Mouse (Mus musculus) hindbrain, embryonic 15.5 days (tissue): ENCODE measurements around the gene Clec16a. TPM values are rescaled to one million over a fixed set of nuclear protein-coding genes. Genes with fewer than 3 reads are reported as not detected.

Experiments
- ATAC-seq: fragments of 200-750 bp; cut with Nextera tagmentation; 2 replicates; pipeline ENCODE4 v1.8.0; 2017; ENCODE audit warnings: low read depth, moderate number of reproducible peaks, moderate TSS enrichment; ENCODE audit not compliant: low FRiP score
- H3K27ac ChIP-seq: fragments of 300-500 bp; sonication (generic); replicated peaks from 2 replicates; pipeline ENCODE4 v1.5.1; 2015; ENCODE audit warnings: mild to moderate bottlenecking, inconsistent platforms
- H3K27me3 ChIP-seq: fragments of 300-500 bp; sonication (generic); 2 replicates; pipeline ENCODE4 v1.6.1; 2015; ENCODE audit warnings: control low read depth, inconsistent platforms
- H3K36me3 ChIP-seq: fragments of 300-500 bp; sonication (generic); 2 replicates; pipeline ENCODE4 v1.6.1; 2015; ENCODE audit warnings: control low read depth, inconsistent platforms
- H3K4me1 ChIP-seq: fragments of 300-500 bp; sonication (generic); replicated peaks from 2 replicates; pipeline ENCODE4 v1.6.1; 2015; ENCODE audit warnings: control low read depth, inconsistent platforms
- H3K4me2 ChIP-seq: fragments of 300-500 bp; sonication (generic); 2 replicates; pipeline ENCODE4 v1.6.1; 2015; ENCODE audit warnings: moderate library complexity, mild to moderate bottlenecking, inconsistent platforms
- H3K4me3 ChIP-seq: fragments of 300-500 bp; sonication (generic); 2 replicates; pipeline ENCODE4 v1.5.1; 2015; ENCODE audit warnings: mild to moderate bottlenecking, inconsistent platforms
- H3K9ac ChIP-seq: fragments of 300-500 bp; sonication (generic); 2 replicates; pipeline ENCODE4 v1.6.1; 2015; ENCODE audit warnings: inconsistent platforms
- H3K9me3 ChIP-seq: fragments of 300-500 bp; sonication (generic); 2 replicates; pipeline ENCODE4 v1.6.1; 2016; ENCODE audit warnings: control low read depth, inconsistent platforms
- WGBS: fragments of 180-500 bp; shearing (Covaris S2); methylation state at CpG from one replicate; pipeline ENCODE4 v1.1.7; 2015; 5-methylcytosine and 5-hydroxymethylcytosine counted together
- polyA plus RNA-seq: library from polyadenylated mRNA; unstranded; fragments of >200 nt; fragmentation: Nextera tagmentation; extraction: Ambion mirVana; gene quantifications from 2 replicates; pipeline ENCODE4 v1.2.1, GENCODE M21; 2015

Gene Clec16a
- polyA plus RNA-seq, 1 experiment from 2014 or later: 70.2 TPM

DNA sequence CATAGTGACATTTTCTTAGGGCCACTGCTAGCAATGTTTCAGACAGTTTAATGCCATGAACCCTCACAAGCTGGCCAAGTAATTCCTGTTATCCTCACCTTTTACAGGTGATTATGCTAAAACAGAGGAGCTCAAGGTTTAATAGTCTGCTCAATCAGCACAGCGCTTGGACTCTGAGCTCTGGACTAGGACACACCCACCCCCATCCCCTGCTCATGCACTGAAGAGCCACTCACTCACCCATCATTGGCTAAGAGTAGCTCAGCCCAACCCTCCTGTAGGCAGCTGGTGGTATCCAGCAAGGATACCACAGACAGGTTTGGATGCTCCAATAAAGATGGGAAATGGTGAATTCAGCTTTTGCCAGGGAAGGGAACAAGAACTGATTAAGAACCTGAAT, 111.8 kb downstream of the Clec16a start:
- Histone ChIP-seq H3K4me2 (no peak overlapping the region), H3K4me3 (no peak overlapping the region), H3K9me3 (no peaks in the 10 kb centered on the region), H3K4me1 (peaks cover 18% of the 10 kb centered on the region), H3K36me3 (no peaks in the 10 kb centered on the region), H3K27me3 (no peaks in the 10 kb centered on the region), H3K27ac (0 out of 2 replicates have a peak overlapping the region, but pooled peaks have one; percentile 45), H3K9ac (no peak overlapping the region)
- 69% methylated on average over 1 of the region's 1 CpGs for WGBS
- no peak for ATAC-seq

DNA sequence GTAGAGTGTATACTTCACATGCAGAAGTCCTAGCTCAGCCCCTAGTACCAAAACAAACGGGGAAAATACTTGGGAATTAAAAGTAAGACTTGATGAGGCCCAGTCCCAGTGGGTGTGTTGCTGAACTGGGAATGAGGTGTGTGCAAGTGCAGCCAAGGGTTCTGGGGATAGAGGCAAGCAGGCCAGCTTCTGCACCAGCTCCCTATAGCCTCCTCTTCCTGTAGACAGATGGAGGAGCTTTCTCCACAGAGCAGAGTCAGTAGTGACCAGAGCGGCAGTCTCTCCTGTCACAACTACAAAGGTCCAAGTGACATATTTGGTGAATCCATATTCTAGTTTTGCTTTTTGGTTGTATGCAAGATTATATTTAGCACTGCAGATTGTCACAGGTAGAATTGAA, 114.1 kb downstream of the Clec16a start:
- H3K36me3 ChIP-seq: no peaks in the 10 kb centered on the region
- no peak for ATAC-seq
- no peaks in the 10 kb centered on the region for H3K9me3 ChIP-seq
- H3K4me2 ChIP-seq: no peak overlapping the region
- H3K27ac ChIP-seq: no peak overlapping the region
- WGBS: 86% methylated on average over 2 of the region's 2 CpGs
- H3K9ac ChIP-seq: no peak overlapping the region
- no peak overlapping the region for H3K4me3 ChIP-seq
- no peaks in the 10 kb centered on the region for H3K27me3 ChIP-seq
- H3K4me1 ChIP-seq: peaks cover 17% of the 10 kb centered on the region; the same call in 1 of the 2 replicates

DNA sequence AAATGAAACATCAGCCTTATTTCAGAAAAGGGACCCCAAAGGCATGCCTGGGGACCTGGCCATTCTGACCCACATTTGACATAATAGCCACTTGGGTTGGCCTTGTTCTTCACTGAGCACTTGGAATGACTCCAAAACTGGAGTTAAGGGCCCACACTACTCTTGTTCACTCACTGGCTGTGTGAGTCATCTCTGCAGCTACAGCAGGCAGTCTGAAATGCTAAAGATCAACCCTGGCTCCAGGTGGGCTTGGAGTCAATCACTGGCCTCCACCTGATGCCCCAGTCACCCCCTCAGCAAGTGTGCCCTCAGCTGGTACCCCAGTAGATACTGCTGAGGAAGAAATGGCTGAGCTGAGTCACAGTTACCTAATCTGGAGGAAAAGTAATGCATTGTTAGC, 115.4 kb downstream of the Clec16a start:
- no peak overlapping the region for H3K9ac ChIP-seq
- H3K27ac ChIP-seq: no peak overlapping the region
- H3K4me1 ChIP-seq: peaks cover 27% of the 10 kb centered on the region
- H3K4me2 ChIP-seq: no peak overlapping the region
- ATAC-seq: no peak
- H3K27me3 ChIP-seq: no peaks in the 10 kb centered on the region
- no peaks in the 10 kb centered on the region for H3K9me3 ChIP-seq
- no peak overlapping the region for H3K4me3 ChIP-seq
- H3K36me3 ChIP-seq: no peaks in the 10 kb centered on the region

DNA sequence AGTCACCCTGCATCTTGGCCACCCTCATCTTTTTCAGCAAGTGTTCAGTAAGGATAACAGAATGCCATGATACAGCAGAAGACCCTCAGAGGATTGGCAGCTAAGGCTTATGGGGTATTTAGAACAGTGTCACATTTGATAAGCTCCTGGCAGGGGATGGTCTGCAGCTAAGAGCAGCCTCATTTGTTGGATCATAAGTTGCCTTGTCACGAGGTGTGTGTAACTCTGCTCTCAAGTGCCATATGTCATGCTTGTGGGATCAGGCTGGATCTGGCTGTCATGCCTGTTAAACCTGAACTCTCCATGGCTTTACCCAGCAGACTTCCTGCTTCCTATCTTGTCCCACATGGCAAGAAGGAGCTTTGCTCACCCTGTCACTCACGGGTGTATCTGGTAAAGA, 116.2 kb downstream of the Clec16a start:
- H3K9me3 ChIP-seq: no peaks in the 10 kb centered on the region
- peaks cover 27% of the 10 kb centered on the region for H3K4me1 ChIP-seq
- no peaks in the 10 kb centered on the region for H3K27me3 ChIP-seq
- 65% methylated on average over 2 of the region's 2 CpGs for WGBS
- H3K4me3 ChIP-seq: no peak overlapping the region
- no peak for ATAC-seq
- H3K4me2 ChIP-seq: no peak overlapping the region
- no peaks in the 10 kb centered on the region for H3K36me3 ChIP-seq
- no peak overlapping the region for H3K27ac ChIP-seq
- no peak overlapping the region for H3K9ac ChIP-seq

DNA sequence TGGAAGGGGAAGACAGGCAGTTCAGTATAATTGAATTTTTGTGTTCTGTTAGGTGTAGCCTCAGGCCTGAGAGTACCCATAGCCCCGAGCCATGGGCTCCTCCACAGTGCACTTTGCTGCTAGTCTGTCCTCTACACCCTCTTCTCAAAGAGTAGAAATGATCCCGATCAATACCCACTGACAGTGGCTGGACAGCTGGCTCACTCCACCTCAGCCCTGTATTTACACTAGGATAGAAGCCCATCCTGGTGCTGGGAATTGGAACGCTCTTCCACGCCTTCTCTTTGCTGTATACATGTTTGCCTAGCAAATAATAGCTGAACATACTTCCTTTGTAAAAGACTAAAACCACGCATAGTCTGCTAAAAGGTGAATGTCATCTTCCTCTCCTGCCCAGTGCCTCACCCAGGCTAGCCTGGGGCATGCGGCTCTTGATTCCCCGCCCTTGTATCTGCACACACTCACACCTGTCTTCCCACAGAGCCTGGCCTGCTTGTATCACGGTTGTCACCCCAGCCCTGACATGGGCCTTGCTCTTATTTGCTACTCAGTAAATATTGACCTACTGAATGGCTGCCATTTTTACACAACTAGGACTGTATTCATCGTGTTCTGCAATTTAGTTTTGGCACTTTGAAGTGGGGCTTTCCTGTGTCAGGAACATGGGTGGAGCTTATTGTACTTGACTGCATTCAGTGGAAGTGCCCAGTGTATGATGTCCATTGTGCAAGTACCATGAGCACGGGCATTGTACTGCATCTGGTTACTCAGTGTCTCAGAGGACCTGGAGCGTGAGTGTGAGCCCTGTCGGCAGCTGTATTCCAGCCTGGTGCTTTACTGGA, 119.0 kb downstream of the Clec16a start:
- Histone ChIP-seq H3K36me3 (no peaks in the 10 kb centered on the region), H3K4me2 (no peak overlapping the region), H3K27ac (no peak overlapping the region), H3K9me3 (no peaks in the 10 kb centered on the region), H3K4me3 (no peak overlapping the region), H3K27me3 (no peaks in the 10 kb centered on the region), H3K9ac (no peak overlapping the region), H3K4me1 (peaks cover 24% of the 10 kb centered on the region)
- 84% methylated on average over 12 of the region's 12 CpGs for WGBS
- ATAC-seq: no peak

DNA sequence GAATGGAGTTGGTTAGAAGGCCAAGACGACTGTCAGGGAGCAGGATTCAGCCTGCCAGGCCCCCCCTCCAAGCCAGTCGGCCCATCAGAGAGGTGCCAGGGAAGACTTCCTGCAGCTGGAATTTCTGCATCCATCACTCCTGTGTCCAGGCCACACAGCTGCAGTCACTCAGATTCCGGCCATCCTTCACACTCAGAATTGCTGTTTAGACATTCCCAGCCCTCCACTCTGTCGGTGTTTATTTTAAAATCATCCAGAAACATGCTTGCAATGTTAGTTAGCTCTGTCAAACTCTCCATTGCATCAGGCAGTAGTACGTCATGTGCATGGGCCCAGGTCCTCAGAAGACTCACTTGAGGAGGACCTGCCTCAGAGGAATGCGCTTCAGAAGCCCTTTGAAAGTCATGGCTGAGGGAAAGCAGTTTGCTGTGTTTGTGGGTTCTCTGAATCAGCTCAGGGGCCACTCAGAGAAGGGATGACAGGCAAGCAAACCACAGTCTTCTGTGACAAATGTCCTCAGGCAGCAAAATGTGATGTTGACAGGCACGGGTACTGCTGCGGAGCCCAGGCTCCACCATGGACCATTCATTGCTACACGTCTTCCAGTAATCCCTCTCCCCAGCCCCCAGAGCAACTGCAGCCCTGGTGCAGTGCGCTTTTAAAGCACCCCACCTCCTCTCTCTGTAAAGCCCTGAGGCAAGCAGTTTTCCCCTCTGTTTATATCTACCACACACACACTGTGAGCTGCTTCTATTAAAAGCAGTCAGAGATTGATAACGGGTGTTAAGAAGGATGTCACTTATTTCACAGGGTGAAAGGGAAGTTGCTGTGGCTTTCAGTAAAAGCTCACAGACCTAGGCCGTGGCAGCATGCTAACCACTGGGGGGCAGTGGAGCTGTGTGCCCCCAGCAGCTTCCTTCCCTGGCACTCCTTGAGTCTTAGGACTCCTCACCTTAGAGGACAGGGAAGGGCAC, 120.1 kb downstream of the Clec16a start:
- Histone ChIP-seq H3K4me2 (no peak overlapping the region), H3K27ac (peak overlapping the region; percentile 56), H3K9me3 (no peaks in the 10 kb centered on the region), H3K36me3 (no peaks in the 10 kb centered on the region), H3K27me3 (no peaks in the 10 kb centered on the region), H3K4me3 (no peak overlapping the region), H3K9ac (no peak overlapping the region), H3K4me1 (peaks cover 20% of the 10 kb centered on the region)
- WGBS: 57% methylated on average over 12 of the region's 12 CpGs
- ATAC-seq: peak; percentile 64

DNA sequence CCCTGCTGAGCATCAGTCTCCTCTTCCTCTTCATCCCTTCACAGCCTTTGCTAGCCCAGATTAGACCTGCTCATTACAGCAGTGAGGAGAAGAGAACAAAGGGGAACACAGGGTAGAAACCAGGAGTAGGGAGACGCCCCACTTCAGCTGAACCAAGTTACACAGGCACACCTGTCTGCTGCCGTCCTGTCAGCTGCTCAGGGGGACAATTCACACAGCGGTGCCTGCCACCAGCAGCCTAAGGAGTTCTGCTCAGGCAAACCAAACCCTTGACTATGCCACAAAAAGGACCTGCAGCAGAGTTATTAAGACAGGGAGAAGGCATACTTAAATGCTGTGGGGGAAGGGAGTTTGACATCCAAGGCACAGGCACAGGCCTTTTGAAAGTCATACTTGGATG, 121.6 kb downstream of the Clec16a start:
- H3K27ac ChIP-seq: no peak overlapping the region
- no peak for ATAC-seq
- H3K4me3 ChIP-seq: no peak overlapping the region
- H3K4me2 ChIP-seq: no peak overlapping the region
- no peaks in the 10 kb centered on the region for H3K9me3 ChIP-seq
- 82% methylated on average over 3 of the region's 3 CpGs for WGBS
- no peaks in the 10 kb centered on the region for H3K27me3 ChIP-seq
- peaks cover 15% of the 10 kb centered on the region for H3K4me1 ChIP-seq
- no peak overlapping the region for H3K9ac ChIP-seq
- no peaks in the 10 kb centered on the region for H3K36me3 ChIP-seq

DNA sequence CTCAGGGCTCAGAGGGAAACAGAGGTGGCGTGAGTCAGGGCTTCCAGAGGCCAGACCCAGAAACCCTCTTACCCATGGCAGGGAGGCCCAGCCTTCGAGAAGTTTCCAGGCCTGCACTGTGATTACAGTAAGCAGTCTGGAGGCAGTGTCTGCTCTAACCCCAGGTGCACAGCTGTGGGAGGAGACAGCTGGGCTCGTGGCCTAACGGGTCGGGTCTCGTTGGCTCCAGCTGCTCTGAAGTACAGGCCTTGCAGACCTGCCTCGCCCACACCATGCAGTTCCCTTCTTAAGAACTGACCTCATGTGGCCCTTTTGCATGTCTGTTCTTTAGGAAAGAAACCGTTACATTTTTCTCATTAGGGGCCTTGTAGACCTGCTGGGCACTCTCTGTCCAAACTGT, 123.3 kb downstream of the Clec16a start:
- no peak for ATAC-seq
- no peaks in the 10 kb centered on the region for H3K27me3 ChIP-seq
- no peaks in the 10 kb centered on the region for H3K9me3 ChIP-seq
- H3K4me3 ChIP-seq: no peak overlapping the region
- no peaks in the 10 kb centered on the region for H3K36me3 ChIP-seq
- WGBS: 66% methylated on average over 8 of the region's 8 CpGs
- no peak overlapping the region for H3K27ac ChIP-seq
- H3K4me2 ChIP-seq: no peak overlapping the region
- no peak overlapping the region for H3K9ac ChIP-seq
- H3K4me1 ChIP-seq: peaks cover 15% of the 10 kb centered on the region

DNA sequence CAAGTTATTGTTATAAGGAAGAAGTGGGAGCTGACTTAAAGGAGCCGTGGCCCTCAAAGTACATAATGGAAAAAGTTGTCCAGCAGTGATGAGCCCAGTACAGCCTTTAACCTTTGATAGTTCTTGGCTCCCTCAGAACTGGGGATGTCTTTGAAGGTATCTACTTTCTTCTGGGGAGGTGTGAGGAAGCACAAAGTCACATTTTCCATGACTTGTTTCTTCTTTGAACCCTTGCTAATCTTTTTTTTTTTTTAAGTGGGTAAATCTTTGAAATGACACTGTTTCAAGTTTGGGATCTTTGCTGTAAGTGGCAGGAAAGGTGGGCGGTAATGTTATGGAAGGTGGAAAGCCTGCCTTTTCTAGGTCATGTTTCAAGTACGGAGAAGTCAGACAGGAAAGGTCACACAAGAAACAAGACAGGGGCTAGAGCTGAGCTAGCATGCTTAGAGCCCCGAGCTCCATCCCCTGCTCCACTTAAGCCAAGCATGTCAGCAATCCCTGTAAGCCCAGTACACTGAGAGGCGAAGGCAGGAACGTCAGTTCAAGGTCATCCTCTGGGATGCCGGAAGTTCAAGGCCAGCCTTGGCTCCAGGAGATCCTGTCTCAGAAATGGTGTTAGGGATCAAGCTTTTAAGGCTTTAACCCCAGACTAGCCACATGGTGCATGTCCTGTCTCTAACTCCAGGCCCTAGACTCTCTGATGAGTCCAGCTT, 124.0 kb downstream of the Clec16a start:
- Histone ChIP-seq H3K9me3 (no peaks in the 10 kb centered on the region), H3K36me3 (no peaks in the 10 kb centered on the region), H3K27ac (no peak overlapping the region), H3K4me3 (no peak overlapping the region), H3K4me2 (no peak overlapping the region), H3K4me1 (peaks cover 15% of the 10 kb centered on the region), H3K27me3 (no peaks in the 10 kb centered on the region), H3K9ac (no peak overlapping the region)
- 90% methylated on average over 7 of the region's 7 CpGs for WGBS
- ATAC-seq: no peak

DNA sequence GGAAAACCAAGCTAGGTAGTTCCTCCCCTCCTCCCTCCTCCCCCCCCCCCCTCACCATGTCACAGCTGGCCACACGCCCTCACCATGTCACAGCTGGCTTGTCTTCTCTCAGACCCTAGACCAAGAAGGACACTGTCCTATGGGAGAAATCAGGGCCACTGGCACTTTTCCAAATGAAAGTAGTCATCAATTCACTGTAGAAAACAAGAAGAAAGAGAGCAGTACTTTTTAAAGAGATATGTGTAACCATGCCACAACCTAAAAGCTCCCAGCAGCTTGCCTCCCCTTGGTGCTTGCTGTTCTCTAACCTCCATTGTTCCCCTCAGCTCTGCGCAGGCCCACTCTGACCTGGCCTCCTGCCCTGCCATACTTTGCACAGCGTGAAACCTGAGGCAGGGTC, 124.8 kb downstream of the Clec16a start:
- H3K9me3 ChIP-seq: no peaks in the 10 kb centered on the region
- 54% methylated on average over 3 of the region's 3 CpGs for WGBS
- H3K27me3 ChIP-seq: no peaks in the 10 kb centered on the region
- H3K4me1 ChIP-seq: peaks cover 10% of the 10 kb centered on the region
- no peak overlapping the region for H3K27ac ChIP-seq
- H3K4me2 ChIP-seq: no peak overlapping the region
- no peaks in the 10 kb centered on the region for H3K36me3 ChIP-seq
- ATAC-seq: no peak
- no peak overlapping the region for H3K4me3 ChIP-seq
- H3K9ac ChIP-seq: no peak overlapping the region

DNA sequence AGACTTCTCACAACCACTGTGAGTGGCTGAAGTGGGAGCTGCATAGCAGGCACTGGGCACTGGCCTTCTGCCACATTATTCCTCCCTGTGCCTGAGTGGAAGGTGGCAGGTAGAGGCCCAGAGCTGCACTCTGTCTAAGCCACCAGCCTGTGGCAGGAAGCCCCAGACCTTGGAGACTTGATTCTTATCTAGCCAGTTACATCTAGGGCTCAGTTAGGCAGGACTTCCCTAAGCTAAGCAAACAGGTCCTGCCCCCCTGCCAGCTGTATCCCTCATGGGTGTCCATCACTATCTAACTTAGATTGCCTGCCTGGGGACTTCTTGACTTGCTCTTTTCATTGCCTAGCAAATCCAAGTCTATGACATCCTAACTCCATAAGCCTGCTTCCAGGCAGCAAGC, 127.4 kb downstream of the Clec16a start:
- Histone ChIP-seq H3K9me3 (no peaks in the 10 kb centered on the region), H3K9ac (no peak overlapping the region), H3K27ac (no peak overlapping the region), H3K4me3 (no peak overlapping the region), H3K4me2 (no peak overlapping the region), H3K36me3 (no peaks in the 10 kb centered on the region), H3K27me3 (no peaks in the 10 kb centered on the region), H3K4me1 (no peaks in the 10 kb centered on the region)
- no peak for ATAC-seq

DNA sequence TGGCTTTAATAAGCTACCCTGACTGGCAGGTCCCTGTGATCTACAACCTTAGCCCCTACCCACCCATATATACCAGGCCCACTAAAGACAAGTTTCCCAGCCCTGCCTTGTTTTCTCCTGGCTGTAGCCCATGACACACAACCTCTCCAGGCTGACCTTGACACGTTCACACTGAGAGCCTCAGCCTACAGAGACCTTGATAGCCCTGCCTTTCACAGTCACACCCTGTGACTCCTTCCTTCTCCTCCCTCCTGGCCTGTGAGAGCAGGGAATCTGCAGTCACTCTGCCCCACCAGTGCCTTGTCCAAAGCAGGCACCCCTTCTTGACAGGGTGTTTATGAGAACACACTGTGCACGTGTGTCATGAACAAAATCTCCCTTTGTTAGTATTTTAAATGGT, 128.9 kb downstream of the Clec16a start:
- no peaks in the 10 kb centered on the region for H3K27me3 ChIP-seq
- no peaks in the 10 kb centered on the region for H3K9me3 ChIP-seq
- no peaks in the 10 kb centered on the region for H3K4me1 ChIP-seq
- H3K36me3 ChIP-seq: no peaks in the 10 kb centered on the region
- no peak overlapping the region for H3K4me3 ChIP-seq
- H3K9ac ChIP-seq: no peak overlapping the region
- no peak for ATAC-seq
- H3K4me2 ChIP-seq: no peak overlapping the region
- 60% methylated on average over 2 of the region's 2 CpGs for WGBS
- H3K27ac ChIP-seq: no peak overlapping the region
